Mouse (Mus musculus) small intestine, adult 2 months (tissue): ENCODE results near the gene Olfr1532-ps1. TPM values are rescaled to one million over a fixed set of nuclear protein-coding genes. Genes with fewer than 3 reads are reported as not detected.

Experiments used
- H3K27ac ChIP-seq: fragments of 200-500 bp; 2 replicates; pipeline ENCODE4 v1.5.1; 2012; ENCODE audit warnings: low read depth, low read length, control low read depth, inconsistent platforms; ENCODE audit not compliant: insufficient read depth
- H3K27me3 ChIP-seq: fragments of 200-500 bp; 2 replicates; pipeline ENCODE4 v1.6.1; 2012; ENCODE audit warnings: mild to moderate bottlenecking, moderate library complexity, low read length, inconsistent platforms; ENCODE audit not compliant: control insufficient read depth, insufficient read depth
- H3K36me3 ChIP-seq: fragments of 200-500 bp; 2 replicates; pipeline ENCODE4 v1.6.1; 2012; ENCODE audit warnings: mild to moderate bottlenecking, low read length, control low read depth, inconsistent platforms; ENCODE audit not compliant: control insufficient read depth, insufficient read depth
- H3K4me1 ChIP-seq: fragments of 200-500 bp; 2 replicates; pipeline ENCODE4 v1.6.1; 2012; ENCODE audit warnings: low read length, inconsistent platforms, mixed read lengths; ENCODE audit not compliant: control insufficient read depth, insufficient read depth, insufficient read length
- H3K4me3 ChIP-seq: fragments of 200-500 bp; 2 replicates; pipeline ENCODE4 v1.5.1; 2012; ENCODE audit warnings: low read depth, mild to moderate bottlenecking, control low read depth, inconsistent platforms, low read length, moderate library complexity
- CTCF ChIP-seq: fragments of 200-500 bp; IDR thresholded peaks from 2 replicates; pipeline ENCODE4 v1.5.1; 2012; ENCODE audit warnings: low read depth, mild to moderate bottlenecking, control low read depth, inconsistent platforms, low read length, moderate library complexity, mixed read lengths; ENCODE audit not compliant: insufficient replicate concordance, insufficient read length; ENCODE audit errors: extremely low read depth
- POLR2A ChIP-seq: fragments of 200-500 bp; IDR thresholded peaks from 2 replicates; pipeline ENCODE4 v1.6.1; 2012; ENCODE audit warnings: low read depth, mild to moderate bottlenecking, control low read depth, inconsistent platforms, low read length, moderate library complexity
- WGBS: fragments of 180-500 bp; shearing (Covaris S2); methylation state at CpG from one replicate; pipeline ENCODE4 v1.1.7; 2018; 5-methylcytosine and 5-hydroxymethylcytosine counted together
- polyA plus RNA-seq: library from polyadenylated mRNA; depleted of rRNA; stranded (reverse); fragments of >200 nt; gene quantifications from 2 replicates; pipeline ENCODE4 v1.2.3, GENCODE M21; 2012; rRNA removed

The Olfr1532-ps1 gene
- polyA plus RNA-seq, 1 experiment = not detected

DNA sequence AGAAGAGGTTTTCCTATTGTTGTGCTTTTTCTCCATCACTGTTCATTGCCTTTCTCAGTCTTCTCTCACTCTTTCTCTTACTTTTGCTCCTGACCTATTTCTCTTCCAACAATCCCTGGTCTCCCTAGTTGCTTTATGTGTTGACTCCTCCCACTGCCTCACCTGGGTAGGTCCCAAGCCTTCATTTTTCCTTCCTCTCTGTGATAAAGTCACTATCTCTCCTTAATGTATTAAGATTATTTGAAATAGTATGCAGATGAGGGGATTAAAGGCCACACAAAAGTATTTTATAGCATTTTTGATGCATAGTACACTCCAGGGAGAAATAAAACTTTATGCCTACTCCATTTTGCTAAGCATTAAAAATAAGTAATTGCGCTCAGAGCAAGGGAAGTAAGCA lies 56.0 kb downstream of the Olfr1532-ps1 start, which contains the start of gene Olfr6:
Gene Olfr6 (minus strand): TSS at position 101 of the 400 bp plus-strand sequence.
- no peaks in the 10 kb centered on the region for H3K36me3 ChIP-seq
- TF ChIP-seq POLR2A = no peak
- no peak for TF ChIP-seq CTCF
- no peaks in the 10 kb centered on the region for H3K27me3 ChIP-seq
- 94% methylated on average over 1 of the region's 1 CpGs for WGBS
- H3K4me3 ChIP-seq = no peak within 1 kb of the TSS
- no peaks in the 10 kb centered on the region for H3K4me1 ChIP-seq
- no peak within 1 kb of the TSS for H3K27ac ChIP-seq

Other genes starting within 250 kb of the Olfr1532-ps1 start
- gene Olfr693, start 227.4 kb upstream of the Olfr1532-ps1 start, polyA plus RNA-seq = not detected in 2 replicates
- gene Olfr694, start 216.2 kb upstream of the Olfr1532-ps1 start, polyA plus RNA-seq = not detected in 2 replicates
- not detected in 2 replicates for gene Olfr695, start 191.6 kb upstream of the Olfr1532-ps1 start, polyA plus RNA-seq
- not detected in 2 replicates for gene Olfr697, start 165.6 kb upstream of the Olfr1532-ps1 start, polyA plus RNA-seq
- gene Olfr698, start 152.6 kb upstream of the Olfr1532-ps1 start, polyA plus RNA-seq = not detected in 2 replicates
- gene Olfr699, start 114.8 kb upstream of the Olfr1532-ps1 start, polyA plus RNA-seq = not detected in 2 replicates
- not detected in 2 replicates for gene Olfr700, start 99.2 kb upstream of the Olfr1532-ps1 start, polyA plus RNA-seq
- not detected in 2 replicates for gene Olfr701, start 93.9 kb upstream of the Olfr1532-ps1 start, polyA plus RNA-seq
- not detected in 2 replicates for gene Olfr702, start 74.1 kb upstream of the Olfr1532-ps1 start, polyA plus RNA-seq
- not detected in 2 replicates for gene Olfr703, start 64.6 kb upstream of the Olfr1532-ps1 start, polyA plus RNA-seq
- not detected in 2 replicates for gene Olfr704, start 44.8 kb upstream of the Olfr1532-ps1 start, polyA plus RNA-seq
- gene Olfr705, start 31.1 kb upstream of the Olfr1532-ps1 start, polyA plus RNA-seq = not detected in 2 replicates
- gene Olfr706, start 19.8 kb upstream of the Olfr1532-ps1 start, polyA plus RNA-seq = not detected in 2 replicates
- gene Olfr707, start 6.8 kb upstream of the Olfr1532-ps1 start, polyA plus RNA-seq = not detected in 2 replicates
- gene Olfr709-ps1, start 24.2 kb downstream of the Olfr1532-ps1 start, polyA plus RNA-seq = not detected in 2 replicates
- not detected in 2 replicates for gene Olfr710, start 40.3 kb downstream of the Olfr1532-ps1 start, polyA plus RNA-seq
- not detected in 2 replicates for gene Olfr6, start 55.9 kb downstream of the Olfr1532-ps1 start, polyA plus RNA-seq
- gene Olfr711, start 67.5 kb downstream of the Olfr1532-ps1 start, polyA plus RNA-seq = not detected in 2 replicates
- not detected in 2 replicates for gene Olfr2, start 98.1 kb downstream of the Olfr1532-ps1 start, polyA plus RNA-seq
- not detected in 2 replicates for gene Olfr713, start 123.2 kb downstream of the Olfr1532-ps1 start, polyA plus RNA-seq
- not detected in 2 replicates for gene Olfr714, start 163.0 kb downstream of the Olfr1532-ps1 start, polyA plus RNA-seq
- gene Olfr17, start 185.2 kb downstream of the Olfr1532-ps1 start, polyA plus RNA-seq = not detected in 2 replicates
- gene Olfr715b, start 202.4 kb downstream of the Olfr1532-ps1 start, polyA plus RNA-seq = not detected in 2 replicates
- gene Olfr715, start 223.1 kb downstream of the Olfr1532-ps1 start, polyA plus RNA-seq = not detected in 2 replicates
- gene Olfr716, start 230.3 kb downstream of the Olfr1532-ps1 start, polyA plus RNA-seq = not detected in 2 replicates